Mouse (Mus musculus): ENCODE results near the gene Cxcl1. TPM values are rescaled to one million over a fixed set of nuclear protein-coding genes. Genes with fewer than 3 reads are reported as not detected.

Cxcl1 gene
- total RNA-seq, 2 experiments from 2014 or later, result 0.36 to 0.61 TPM

DNA sequence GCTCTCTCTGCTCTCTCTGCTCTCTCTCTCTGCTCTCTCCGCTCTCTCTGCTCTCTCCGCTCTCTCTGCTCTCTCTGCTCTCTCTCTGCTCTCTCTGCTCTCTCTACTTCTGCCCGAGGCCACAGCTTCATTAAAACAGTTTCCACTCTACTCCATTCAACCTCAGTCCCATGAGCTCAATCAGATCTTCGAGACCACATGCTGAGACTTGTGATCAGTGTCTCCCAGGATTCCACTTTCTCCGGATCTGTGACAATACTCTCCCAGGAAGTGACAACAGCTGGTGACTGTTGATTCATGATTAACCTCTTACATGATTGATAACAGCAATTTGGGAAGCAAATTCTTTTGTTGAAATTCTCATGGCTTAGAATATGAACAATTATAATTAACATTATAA lies 8.9 kb upstream of the Cxcl1 start:
- intact Hi-C loops (cut with DNase I), result no loop called here
- DNase-seq, result no peak

- no peak for DNase-seq
- intact Hi-C loops (cut with DNase I), result no loop called here
Observed at GRCm38 (mm10) chr5:90884628-90885242, 6.3 kb upstream of the Cxcl1 start.

GRCm38 (mm10) chr5:90888661-90889060 lies 2.4 kb upstream of the Cxcl1 start:
- DNase-seq, result no peak
- intact Hi-C loops (cut with DNase I), result no loop called here

DNA sequence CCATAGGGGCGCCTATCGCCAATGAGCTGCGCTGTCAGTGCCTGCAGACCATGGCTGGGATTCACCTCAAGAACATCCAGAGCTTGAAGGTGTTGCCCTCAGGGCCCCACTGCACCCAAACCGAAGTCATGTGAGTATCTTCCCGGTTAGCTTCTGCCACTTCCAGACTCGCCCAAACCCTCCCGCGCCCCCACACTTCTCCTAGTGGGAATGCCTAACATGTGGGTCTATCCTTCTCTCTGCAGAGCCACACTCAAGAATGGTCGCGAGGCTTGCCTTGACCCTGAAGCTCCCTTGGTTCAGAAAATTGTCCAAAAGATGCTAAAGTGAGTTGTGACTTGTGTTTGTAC lies 398 bp downstream of the Cxcl1 start:
- DNase-seq, result no peak
- intact Hi-C loops (cut with DNase I), result loop anchor here (5.0 kb wide), 1 partner anchor 119 kb away; the partner anchor contains the start of gene Pf4

GRCm38 (mm10) chr5:90894231-90894630 lies 3.2 kb downstream of the Cxcl1 start:
- intact Hi-C loops (cut with DNase I), result loop anchor here (5.0 kb wide), 1 partner anchor 122 kb away; the partner anchor contains the start of gene Pf4
- DNase-seq, result no peak

DNA sequence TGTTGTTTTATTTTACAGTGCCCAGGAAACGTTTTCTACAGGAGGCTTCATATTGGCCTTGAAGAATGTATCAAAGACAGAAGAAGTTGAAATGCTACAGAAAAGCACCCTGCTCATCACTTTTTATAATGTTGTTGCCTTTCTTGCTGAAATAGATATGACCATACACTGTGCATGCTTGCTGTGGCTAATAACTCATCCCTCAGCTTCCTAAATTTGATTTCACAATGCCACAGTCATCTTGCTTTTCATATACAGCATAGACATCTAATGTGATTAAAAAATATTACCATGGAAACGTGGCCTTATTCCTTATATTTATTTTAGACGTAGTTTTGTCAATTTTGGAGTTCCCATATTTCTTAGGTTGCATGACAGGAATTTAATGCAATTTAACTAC lies 6.4 kb downstream of the Cxcl1 start:
- intact Hi-C loops (cut with DNase I), result no loop called here
- DNase-seq, result no peak

GRCm38 (mm10) chr5:90899308-90899707 lies 8.3 kb downstream of the Cxcl1 start:
- DNase-seq, result no peak
- intact Hi-C loops (cut with DNase I), result no loop called here

DNA sequence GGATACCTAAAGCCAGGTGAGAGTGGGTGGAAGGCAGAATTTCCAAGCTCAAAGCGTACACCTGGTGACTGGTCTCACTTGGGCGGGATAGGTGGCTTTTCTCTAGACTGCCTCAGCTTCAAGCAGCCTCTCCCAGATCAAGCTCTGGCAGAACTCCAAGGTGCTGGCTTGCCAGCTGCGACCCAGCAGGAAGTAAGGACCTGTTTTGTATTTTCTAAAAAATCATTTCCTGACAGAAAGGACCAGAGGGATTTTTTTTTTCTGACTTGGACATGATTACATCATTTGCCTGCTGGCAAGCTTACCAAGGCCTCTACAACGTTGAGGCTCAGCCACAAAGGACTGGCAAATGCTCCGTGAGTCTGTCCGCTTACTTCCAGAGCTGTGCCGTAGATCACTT lies 9.1 kb downstream of the Cxcl1 start:
- DNase-seq, result peak; percentile 61 to 72
- intact Hi-C loops (cut with DNase I), result no loop called here

- intact Hi-C loops (cut with DNase I), result no loop called here
- DNase-seq, result no peak
Observed at GRCm38 (mm10) chr5:90900688-90901087, 9.6 kb downstream of the Cxcl1 start.

DNA sequence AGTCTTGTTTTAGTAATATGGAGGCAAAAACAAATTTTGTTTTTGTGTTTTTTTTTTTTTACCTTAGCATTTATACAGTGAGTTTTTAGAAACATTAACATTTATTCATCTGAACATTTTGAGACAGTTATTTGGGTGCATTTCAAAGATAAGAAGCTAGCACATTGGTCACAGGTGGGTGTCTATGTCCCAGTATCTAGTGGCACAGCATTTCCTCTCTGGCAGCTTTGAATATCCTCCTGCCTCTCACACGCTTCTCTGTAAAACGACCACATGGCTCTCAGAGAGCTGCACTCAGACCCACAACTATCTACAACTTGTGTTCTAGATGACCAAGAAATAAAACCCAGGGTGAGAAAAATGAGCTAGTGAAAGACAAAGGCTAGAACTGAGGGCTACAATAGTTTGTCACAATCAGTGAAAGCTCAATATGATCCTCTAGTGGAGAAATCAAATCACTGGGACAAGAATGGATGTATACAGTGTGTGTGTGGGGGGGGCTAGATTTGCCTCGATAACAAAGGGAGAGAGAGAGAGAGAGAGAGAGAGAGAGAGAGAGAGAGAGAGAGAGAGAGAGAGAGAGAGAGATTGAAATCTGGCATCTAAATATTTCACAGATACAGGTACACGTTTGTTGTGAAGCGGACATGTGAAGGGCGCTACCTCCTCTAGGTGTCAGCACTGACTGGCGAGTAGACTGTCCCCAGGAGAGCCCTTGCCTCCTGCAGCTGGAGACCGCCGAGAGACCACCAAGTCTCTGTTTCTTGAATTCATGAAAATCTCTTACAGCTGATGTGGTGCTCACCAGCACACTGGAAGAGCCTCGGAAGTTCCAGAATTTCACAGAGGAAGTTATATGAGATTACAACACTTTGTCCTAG lies 11.6 kb downstream of the Cxcl1 start:
- no peak for DNase-seq
- intact Hi-C loops (cut with DNase I), result no loop called here

- DNase-seq, result no peak
- intact Hi-C loops (cut with DNase I), result no loop called here
Observed at GRCm38 (mm10) chr5:90903339-90904020, 12.4 kb downstream of the Cxcl1 start, which contains the start of gene Cxcl2. Gene Cxcl2 (plus strand): TSS chr5:90903871.

DNA sequence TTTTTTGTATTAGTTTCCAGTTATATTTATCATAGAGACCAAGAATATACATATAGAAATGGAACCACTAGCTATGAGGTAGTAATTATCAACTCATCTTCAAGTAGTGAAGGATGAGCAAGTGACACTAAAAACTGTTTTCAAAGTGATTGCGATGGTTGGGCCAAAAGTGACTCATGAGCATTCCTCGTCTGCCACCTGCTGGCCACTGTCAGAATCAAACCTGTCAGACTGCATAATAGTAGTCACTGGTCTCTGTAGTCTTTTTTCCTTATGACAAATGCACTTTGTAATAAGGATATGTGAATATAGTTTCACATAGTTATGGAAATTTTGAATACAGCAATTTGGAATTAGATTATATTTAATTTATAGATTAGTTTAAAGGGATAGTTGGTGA lies 17.9 kb downstream of the Cxcl1 start:
- intact Hi-C loops (cut with DNase I), result loop anchor here (2.0 to 5.0 kb wide), 2 partner anchors 248 to 307 kb away; no protein-coding TSS in a partner anchor
- DNase-seq, result peak; percentile 73 to 75

- DNase-seq, result no peak
- intact Hi-C loops (cut with DNase I), result no loop called here
Observed at GRCm38 (mm10) chr5:90919495-90919894, 28.5 kb downstream of the Cxcl1 start.

- DNase-seq, result no peak
- intact Hi-C loops (cut with DNase I), result no loop called here
Observed at GRCm38 (mm10) chr5:90922958-90923357, 31.9 kb downstream of the Cxcl1 start.

GRCm38 (mm10) chr5:90930546-90930945 lies 39.5 kb downstream of the Cxcl1 start:
- intact Hi-C loops (cut with DNase I), result no loop called here
- no peak for DNase-seq

DNA sequence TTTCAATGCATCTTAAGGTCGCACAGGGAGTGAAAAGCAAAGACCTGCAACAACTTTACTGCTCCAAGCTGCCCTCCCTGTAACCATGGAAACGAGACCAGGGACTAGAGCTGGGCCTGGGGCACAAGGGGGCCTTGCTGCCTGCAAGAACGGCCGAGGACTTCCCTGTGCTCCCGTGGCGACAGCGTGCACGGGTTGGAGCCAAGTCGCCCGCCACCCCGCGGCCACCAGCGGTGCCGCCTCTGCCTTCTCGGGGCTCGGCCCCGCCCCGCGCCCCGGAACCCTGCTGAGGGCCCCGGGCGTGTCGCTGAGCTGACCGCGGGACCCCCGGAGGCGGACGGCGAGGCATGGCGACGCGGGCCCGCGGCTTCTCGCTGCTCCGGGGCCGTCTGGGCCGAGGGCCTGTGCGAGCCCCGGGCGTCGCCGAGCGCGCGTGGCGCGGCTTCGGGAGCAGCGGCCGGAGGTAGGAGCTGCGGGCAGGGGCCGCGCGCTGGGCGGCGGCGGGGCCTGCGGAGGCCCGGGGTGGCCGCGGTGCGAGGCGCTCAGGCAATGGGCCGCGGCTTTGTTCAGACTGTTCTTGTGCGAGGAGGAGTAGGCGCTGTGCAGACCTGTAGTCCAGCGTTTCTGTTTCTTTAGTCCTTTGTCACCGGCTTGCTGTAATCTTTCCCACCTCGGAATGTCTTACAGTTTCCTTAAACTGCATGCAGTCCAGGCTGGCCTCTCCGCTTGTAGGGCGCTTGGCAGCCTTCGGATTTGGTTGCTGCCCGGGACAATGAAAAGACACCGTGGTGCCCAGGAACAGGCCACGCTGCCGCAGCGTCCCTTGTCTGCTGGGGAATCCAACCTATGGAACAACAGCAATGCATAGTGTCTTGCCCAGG lies 40.2 kb downstream of the Cxcl1 start, which contains the start of gene Mthfd2l:
TSS of gene Mthfd2l (plus strand) at position 147 of the 881 bp plus-strand sequence.
- peak; percentile 91 for DNase-seq
- intact Hi-C loops (cut with DNase I), result no loop called here

- intact Hi-C loops (cut with DNase I), result no loop called here
- DNase-seq, result no peak
Observed at GRCm38 (mm10) chr5:90931911-90932310, 40.9 kb downstream of the Cxcl1 start.

GRCm38 (mm10) chr5:90936706-90937105 lies 45.7 kb downstream of the Cxcl1 start:
- intact Hi-C loops (cut with DNase I), result no loop called here
- DNase-seq, result no peak

Measured in heart, postnatal 14 days (tissue).